Mouse (Mus musculus): ENCODE data around the gene Coq10b. TPM values are rescaled to one million over a fixed set of nuclear protein-coding genes. Genes with fewer than 3 reads are reported as not detected.
"Not testable (repeated sequence)": the region's sequence is repeated elsewhere in the genome, so short reads cannot be mapped to it uniquely, and the experiment has no call there.

Coq10b gene
- polyA plus RNA-seq (2015; fragmentation: Nextera tagmentation; extraction: Ambion mirVana): 32.9 and 34.3 TPM in 2 replicates

DNA sequence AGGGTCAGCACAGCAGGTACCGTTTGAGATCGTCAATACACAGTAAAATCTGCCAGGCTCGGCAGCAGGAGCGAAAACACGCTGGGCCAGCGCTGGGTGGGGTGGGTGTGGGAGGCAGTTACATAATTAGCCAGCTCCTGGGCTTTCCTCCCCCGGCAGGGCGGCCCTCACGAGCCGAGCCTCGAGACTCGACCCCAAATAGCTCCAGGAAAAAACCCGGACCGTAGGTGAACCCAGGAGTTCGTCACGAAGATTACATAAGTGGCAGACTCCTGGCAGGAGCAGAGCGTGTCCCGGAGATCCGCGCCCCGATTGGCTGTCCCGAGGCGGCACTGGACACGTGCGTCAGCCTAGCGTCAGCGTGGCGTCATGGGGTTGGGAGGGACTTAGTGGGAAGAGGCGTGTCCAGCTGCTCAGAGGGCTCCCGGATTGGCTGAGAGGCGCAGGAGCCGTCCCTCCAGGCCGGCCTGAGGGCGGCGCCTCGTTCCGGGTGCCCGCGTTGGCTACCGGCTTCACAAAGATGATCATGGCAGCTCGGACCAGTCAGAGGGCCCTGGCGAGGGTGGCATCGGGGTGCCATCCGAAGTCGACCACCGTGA lies at the start of gene Coq10b:
Gene Coq10b (plus strand): TSS at position 416 of the 599 bp plus-strand sequence.
- H3K36me3 ChIP-seq (ENCODE audit: insufficient read depth, low read length): peaks cover 5% of the 10 kb centered on the region; the same call in 1 of the 2 replicates
- H3K4me3 ChIP-seq (ENCODE audit: low read depth, low read length): peak within 1 kb of the TSS; percentile 70
- DNase-seq (ENCODE audit: low spot score): peak; percentile 99
- H3K4me1 ChIP-seq (ENCODE audit: insufficient read depth, low read depth, low read length): 0 out of 2 replicates have a peak, but pooled peaks cover 3% of the 10 kb centered on the region
- peak within 1 kb of the TSS; percentile 66 for H3K4me2 ChIP-seq (replicated peaks; ENCODE audit: low read depth, low read length)
- TF ChIP-seq CTCF (IDR thresholded peaks at IDR 0.05) (peak; percentile 52), EP300 (IDR thresholded peaks at IDR 0.05) (no peak; the same call in 1 of the 2 replicates)
- ATAC-seq: peak; percentile 100
- H3K9me3 ChIP-seq (ENCODE audit: low read length): no peaks in the 10 kb centered on the region
- under 1% methylated on average over 46 of the region's 46 CpGs for WGBS
- H3K27ac ChIP-seq (ENCODE audit: low read length): peak within 1 kb of the TSS; percentile 97
- peak within 1 kb of the TSS; percentile 61 for H3K9ac ChIP-seq (replicated peaks; ENCODE audit: low read depth)
- H3K27me3 ChIP-seq (replicated peaks; ENCODE audit: insufficient read depth, low read length): no peaks in the 10 kb centered on the region

DNA sequence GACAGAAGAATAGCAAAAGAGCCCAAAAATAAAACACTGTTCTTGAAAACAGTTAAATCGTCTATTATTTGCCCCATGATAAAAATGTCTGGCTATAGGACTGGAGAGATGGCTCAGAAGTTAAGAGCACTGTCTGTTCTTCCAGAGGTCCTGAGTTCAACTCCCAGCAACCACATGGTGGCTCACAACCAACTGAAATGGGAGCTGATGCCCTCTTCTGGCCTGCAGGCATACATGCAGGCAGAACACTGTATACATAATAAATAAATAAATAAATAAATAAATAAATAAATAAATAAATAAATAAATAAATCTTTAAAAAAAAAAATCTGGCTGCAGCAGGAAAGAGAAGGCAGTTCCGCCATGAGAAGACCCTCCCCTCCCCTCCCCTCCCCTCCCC lies 44.3 kb upstream of the Coq10b start:
- not testable (repeated sequence) for H3K9me3 ChIP-seq (ENCODE audit: low read length); H3K4me1 ChIP-seq (ENCODE audit: insufficient read depth, low read depth, low read length); ATAC-seq

DNA sequence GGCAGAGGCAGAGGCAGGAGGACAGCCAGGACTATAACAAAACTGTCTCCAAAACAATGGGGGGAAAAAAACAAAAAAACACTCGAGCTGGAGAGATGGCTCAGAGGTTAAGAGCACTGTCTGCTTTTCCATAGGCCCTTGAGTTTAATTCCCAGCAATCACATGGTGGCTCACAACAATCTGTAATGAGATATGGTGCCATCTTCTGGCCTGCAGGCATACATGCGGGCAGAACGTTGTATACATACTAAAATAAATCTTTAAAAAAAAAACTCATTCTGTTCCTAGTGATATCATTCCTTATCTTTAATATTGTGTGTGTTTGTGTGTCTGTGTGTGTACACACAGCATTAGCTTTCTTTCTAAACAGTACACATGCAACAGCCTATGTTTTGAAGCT lies 40.1 kb upstream of the Coq10b start:
- WGBS: 47% methylated on average over 3 of the region's 3 CpGs
- TF ChIP-seq CTCF (IDR thresholded peaks at IDR 0.05): peak; percentile 44
- TF ChIP-seq EP300 (IDR thresholded peaks at IDR 0.05): no peak
- Histone ChIP-seq H3K9me3 (ENCODE audit: low read length) (no peaks in the 10 kb centered on the region), H3K4me2 (replicated peaks; ENCODE audit: low read depth, low read length) (no peak overlapping the region), H3K27me3 (replicated peaks; ENCODE audit: insufficient read depth, low read length) (no peaks in the 10 kb centered on the region), H3K9ac (replicated peaks; ENCODE audit: low read depth) (no peak overlapping the region), H3K4me1 (ENCODE audit: insufficient read depth, low read depth, low read length) (no peaks in the 10 kb centered on the region), H3K27ac (ENCODE audit: low read length) (no peak overlapping the region), H3K4me3 (ENCODE audit: low read depth, low read length) (no peak overlapping the region), H3K36me3 (ENCODE audit: insufficient read depth, low read length) (peaks cover 45% of the 10 kb centered on the region; the same call in 1 of the 2 replicates)
- ATAC-seq (no peak), DNase-seq (ENCODE audit: low spot score) (no peak)

More for the DNA sequence above, 44.3 kb upstream of the Coq10b start:
- DNase-seq (ENCODE audit: low spot score); H3K9ac ChIP-seq (replicated peaks; ENCODE audit: low read depth); H3K27me3 ChIP-seq (replicated peaks; ENCODE audit: insufficient read depth, low read length); H3K4me2 ChIP-seq (replicated peaks; ENCODE audit: low read depth, low read length); H3K27ac ChIP-seq (ENCODE audit: low read length); H3K4me3 ChIP-seq (ENCODE audit: low read depth, low read length): not testable (repeated sequence)
- 82% methylated on average over 2 of the region's 2 CpGs for WGBS
- peak; percentile 41; the same call in 1 of the 2 replicates for TF ChIP-seq CTCF (IDR thresholded peaks at IDR 0.05)
- H3K36me3 ChIP-seq (ENCODE audit: insufficient read depth, low read length): peaks cover 54% of the 10 kb centered on the region; the same call in 1 of the 2 replicates

DNA sequence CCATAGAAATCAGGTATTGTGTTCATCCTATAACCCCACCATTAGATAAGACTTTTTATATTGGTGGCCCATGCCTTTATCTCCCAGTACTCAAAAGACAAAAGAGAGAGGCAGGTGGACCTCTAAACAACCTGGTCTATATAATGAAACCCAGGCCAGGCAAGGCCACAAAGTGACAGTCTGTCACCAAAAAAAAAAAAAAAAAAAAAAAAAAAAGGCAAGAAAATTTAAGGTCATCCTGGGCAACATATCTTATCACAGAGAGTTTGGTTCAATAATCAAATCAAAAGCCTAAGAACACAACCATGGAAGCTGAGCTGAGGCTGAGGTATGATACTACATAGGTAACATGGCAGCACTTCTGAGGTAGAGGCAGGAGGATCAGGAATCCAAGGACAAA lies 30.7 kb upstream of the Coq10b start:
- Histone ChIP-seq H3K9ac (replicated peaks; ENCODE audit: low read depth) (no peak overlapping the region), H3K4me1 (ENCODE audit: insufficient read depth, low read depth, low read length) (peaks cover 9% of the 10 kb centered on the region; the same call in 1 of the 2 replicates), H3K36me3 (ENCODE audit: insufficient read depth, low read length) (no peaks in the 10 kb centered on the region), H3K27ac (ENCODE audit: low read length) (no peak overlapping the region), H3K4me3 (ENCODE audit: low read depth, low read length) (no peak overlapping the region), H3K9me3 (ENCODE audit: low read length) (no peaks in the 10 kb centered on the region), H3K4me2 (replicated peaks; ENCODE audit: low read depth, low read length) (no peak overlapping the region), H3K27me3 (replicated peaks; ENCODE audit: insufficient read depth, low read length) (no peaks in the 10 kb centered on the region)
- no peak for DNase-seq (ENCODE audit: low spot score)
- ATAC-seq: no peak
- TF ChIP-seq EP300 (IDR thresholded peaks at IDR 0.05) (no peak), CTCF (IDR thresholded peaks at IDR 0.05) (no peak)

DNA sequence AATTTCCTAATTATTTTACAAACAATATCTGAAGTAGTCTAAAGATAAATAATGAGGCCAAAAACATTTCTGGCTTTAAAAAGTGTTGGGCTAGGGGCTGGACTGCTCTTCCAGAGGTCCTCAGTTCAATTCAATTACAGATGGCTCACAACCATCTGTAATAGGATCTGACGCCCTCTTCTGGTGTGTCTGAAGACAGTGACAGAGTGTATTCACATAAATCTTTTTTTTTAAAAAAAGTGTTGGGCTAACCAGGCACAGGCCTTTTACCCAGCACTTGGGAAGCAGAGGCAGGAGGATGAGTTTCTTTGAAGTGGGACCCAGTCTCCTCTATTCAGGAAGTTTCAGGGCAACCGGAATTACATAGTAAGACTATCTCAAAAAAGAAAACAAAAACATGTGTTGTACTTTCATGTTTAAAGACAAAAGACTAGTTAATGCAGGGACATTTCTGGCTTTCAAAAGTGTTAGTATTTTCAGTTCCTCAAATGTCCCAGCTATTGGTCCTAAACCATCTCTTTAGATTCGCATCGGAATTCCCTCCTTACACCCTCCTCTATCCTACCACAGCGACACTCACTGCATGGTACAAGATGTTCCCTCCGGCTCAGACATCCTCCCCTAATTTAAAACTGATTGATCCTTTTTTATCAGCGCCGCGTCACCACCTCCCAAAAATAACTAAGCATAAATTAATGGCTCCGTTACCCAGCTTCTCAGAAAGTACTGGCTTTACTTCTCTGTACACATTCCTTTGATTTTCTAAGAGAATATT lies 26.7 kb upstream of the Coq10b start:
- Histone ChIP-seq H3K9ac (replicated peaks; ENCODE audit: low read depth) (peak overlapping the region; percentile 99), H3K27ac (ENCODE audit: low read length) (peak overlapping the region; percentile 96), H3K4me1 (ENCODE audit: insufficient read depth, low read depth, low read length) (peaks cover 9% of the 10 kb centered on the region; the same call in 1 of the 2 replicates), H3K4me3 (ENCODE audit: low read depth, low read length) (peak overlapping the region; percentile 94), H3K9me3 (ENCODE audit: low read length) (no peaks in the 10 kb centered on the region), H3K4me2 (replicated peaks; ENCODE audit: low read depth, low read length) (peak overlapping the region; percentile 56), H3K27me3 (replicated peaks; ENCODE audit: insufficient read depth, low read length) (no peaks in the 10 kb centered on the region), H3K36me3 (ENCODE audit: insufficient read depth, low read length) (no peaks in the 10 kb centered on the region)
- peak; percentile 70 for DNase-seq (ENCODE audit: low spot score)
- 7% methylated on average over 10 of the region's 10 CpGs for WGBS
- no peak; the same call in 1 of the 2 replicates for ATAC-seq
- TF ChIP-seq EP300 (IDR thresholded peaks at IDR 0.05) (no peak), CTCF (IDR thresholded peaks at IDR 0.05) (peak; percentile 19; the same call in 1 of the 2 replicates)
